Mouse (Mus musculus) midbrain, embryonic 12.5 days (tissue): Measurements from ENCODE around the gene Fgf14. TPM values are rescaled to one million over a fixed set of nuclear protein-coding genes. Genes with fewer than 3 reads are reported as not detected.
"Not testable (repeated sequence)": the region's sequence is repeated elsewhere in the genome, so short reads cannot be mapped to it uniquely, and the experiment has no call there.

Experiments
- ATAC-seq: fragments of 200-750 bp; cut with Nextera tagmentation; 2 replicates; pipeline ENCODE4 v1.8.0; 2017; ENCODE audit warnings: low read depth, moderate TSS enrichment, moderate library complexity; ENCODE audit not compliant: low FRiP score
- H3K27ac ChIP-seq: fragments of 300-500 bp; sonication (generic); replicated peaks from 2 replicates; pipeline ENCODE4 v1.5.1; 2016; ENCODE audit warnings: mild to moderate bottlenecking
- H3K27me3 ChIP-seq: fragments of 300-500 bp; sonication (generic); 2 replicates; pipeline ENCODE4 v1.6.1; 2016; ENCODE audit warnings: mild to moderate bottlenecking
- H3K36me3 ChIP-seq: fragments of 300-500 bp; sonication (generic); 2 replicates; pipeline ENCODE4 v1.6.1; 2016
- H3K4me1 ChIP-seq: fragments of 300-500 bp; sonication (generic); 2 replicates; pipeline ENCODE4 v1.6.1; 2016
- H3K4me2 ChIP-seq: fragments of 300-500 bp; sonication (generic); replicated peaks from 2 replicates; pipeline ENCODE4 v1.6.1; 2016; ENCODE audit warnings: mild to moderate bottlenecking, moderate library complexity
- H3K4me3 ChIP-seq: fragments of 300-500 bp; sonication (generic); 2 replicates; pipeline ENCODE4 v1.5.1; 2016; ENCODE audit warnings: mild to moderate bottlenecking
- H3K9ac ChIP-seq: fragments of 300-500 bp; sonication (generic); replicated peaks from 2 replicates; pipeline ENCODE4 v1.6.1; 2016; ENCODE audit warnings: mild to moderate bottlenecking, moderate library complexity
- H3K9me3 ChIP-seq: fragments of 300-500 bp; sonication (generic); 2 replicates; pipeline ENCODE4 v1.6.1; 2016; ENCODE audit warnings: mild to moderate bottlenecking
- WGBS: fragments of 180-500 bp; shearing (Covaris S2); methylation state at CpG from one replicate; pipeline ENCODE4 v1.1.7; 2016; 5-methylcytosine and 5-hydroxymethylcytosine counted together
- polyA plus RNA-seq: library from polyadenylated mRNA; unstranded; fragments of >200 nt; fragmentation: Nextera tagmentation; extraction: Ambion mirVana; gene quantifications from 2 replicates; pipeline ENCODE4 v1.2.1, GENCODE M21; 2016

Gene Fgf14
- polyA plus RNA-seq, 1 experiment from 2014 or later = 11.3 TPM

DNA sequence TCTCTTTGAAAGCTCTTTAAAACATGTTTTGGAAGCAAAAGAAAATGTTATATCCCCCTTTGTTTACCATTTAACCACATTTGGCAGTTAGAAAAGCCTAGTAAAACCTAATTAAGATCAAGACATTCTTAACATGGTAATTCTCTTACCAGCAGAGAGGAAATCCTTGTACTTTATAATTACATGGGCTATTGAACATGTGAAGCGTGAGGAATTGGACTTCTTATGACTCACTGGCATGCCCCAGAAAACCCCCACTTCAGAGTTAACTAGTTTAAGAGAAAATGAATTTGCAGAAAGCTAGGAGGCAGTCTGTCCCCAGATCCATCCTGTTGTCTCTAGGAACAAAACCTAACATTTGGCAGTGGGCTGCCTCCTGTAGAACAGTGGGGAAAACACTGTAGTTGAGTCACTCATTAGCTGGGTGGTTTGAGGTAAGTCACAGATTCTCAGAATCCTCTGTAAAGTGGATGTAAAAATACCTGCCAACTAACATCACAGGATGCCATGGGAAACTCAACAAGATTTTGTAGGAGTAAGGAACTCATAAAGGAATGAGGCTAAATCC, 513.2 kb downstream of the Fgf14 start:
- Histone ChIP-seq H3K27me3 (no peaks in the 10 kb centered on the region), H3K9ac (no peak overlapping the region), H3K4me2 (no peak overlapping the region), H3K4me3 (no peak overlapping the region), H3K4me1 (no peaks in the 10 kb centered on the region; the same call in 1 of the 2 replicates), H3K9me3 (no peaks in the 10 kb centered on the region), H3K36me3 (no peaks in the 10 kb centered on the region), H3K27ac (no peak overlapping the region)
- WGBS = 53% methylated on average over 1 of the region's 1 CpGs
- no peak for ATAC-seq

DNA sequence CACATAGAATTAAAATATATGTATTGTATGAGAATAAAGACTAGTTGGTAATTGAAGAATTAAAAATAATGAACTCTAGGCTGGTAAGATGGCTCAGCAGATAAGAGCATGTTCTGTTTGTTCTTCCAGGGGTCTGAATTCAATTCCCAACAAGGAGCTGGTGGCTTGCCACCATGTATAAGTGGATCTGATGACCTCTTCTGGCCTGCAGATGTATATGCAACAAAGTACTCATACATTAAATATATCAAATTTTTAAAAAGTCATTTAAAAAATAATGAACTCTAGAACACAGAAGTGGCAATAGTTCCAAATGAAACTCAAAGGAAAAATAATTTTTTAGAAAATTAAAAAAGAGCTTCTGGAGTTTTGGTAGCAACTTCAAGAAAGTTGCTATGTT, 529.5 kb downstream of the Fgf14 start:
- no peak overlapping the region for H3K4me2 ChIP-seq
- no peak for ATAC-seq

GRCm38 (mm10) chr14:124107205-124107873, 569.6 kb downstream of the Fgf14 start:
- Histone ChIP-seq H3K4me1 (no peaks in the 10 kb centered on the region), H3K27ac (no peak overlapping the region), H3K27me3 (no peaks in the 10 kb centered on the region), H3K4me2 (no peak overlapping the region), H3K9me3 (no peaks in the 10 kb centered on the region), H3K9ac (no peak overlapping the region), H3K36me3 (no peaks in the 10 kb centered on the region), H3K4me3 (no peak overlapping the region)
- no peak for ATAC-seq
- WGBS = 87% methylated on average over 1 of the region's 1 CpGs

More for the DNA sequence above, 529.5 kb downstream of the Fgf14 start:
- Histone ChIP-seq H3K27ac (no peak overlapping the region), H3K9ac (no peak overlapping the region), H3K27me3 (no peaks in the 10 kb centered on the region), H3K4me3 (no peak overlapping the region), H3K9me3 (no peaks in the 10 kb centered on the region), H3K4me1 (no peaks in the 10 kb centered on the region), H3K36me3 (no peaks in the 10 kb centered on the region)

GRCm38 (mm10) chr14:124083126-124083525, 593.8 kb downstream of the Fgf14 start:
- Histone ChIP-seq H3K9ac (no peak overlapping the region), H3K9me3 (no peaks in the 10 kb centered on the region), H3K4me3 (no peak overlapping the region), H3K27ac (no peak overlapping the region), H3K27me3 (no peaks in the 10 kb centered on the region), H3K4me2 (no peak overlapping the region), H3K4me1 (no peaks in the 10 kb centered on the region), H3K36me3 (no peaks in the 10 kb centered on the region)
- ATAC-seq = no peak

GRCm38 (mm10) chr14:124044016-124044415, 632.9 kb downstream of the Fgf14 start:
- WGBS = 94% methylated on average over 1 of the region's 1 CpGs

GRCm38 (mm10) chr14:124040651-124041050, 636.3 kb downstream of the Fgf14 start:
- WGBS = 80% methylated on average over 1 of the region's 1 CpGs
- Histone ChIP-seq H3K4me1 (peaks cover 11% of the 10 kb centered on the region; the same call in 1 of the 2 replicates), H3K27me3 (no peaks in the 10 kb centered on the region), H3K9me3 (no peaks in the 10 kb centered on the region), H3K27ac (no peak overlapping the region), H3K4me3 (no peak overlapping the region), H3K4me2 (no peak overlapping the region), H3K36me3 (no peaks in the 10 kb centered on the region), H3K9ac (no peak overlapping the region)
- no peak for ATAC-seq

More at GRCm38 (mm10) chr14:124044016-124044415, 632.9 kb downstream of the Fgf14 start:
- Histone ChIP-seq H3K4me3 (no peak overlapping the region), H3K9me3 (no peaks in the 10 kb centered on the region), H3K4me2 (no peak overlapping the region), H3K4me1 (no peaks in the 10 kb centered on the region), H3K9ac (no peak overlapping the region), H3K27ac (no peak overlapping the region), H3K27me3 (no peaks in the 10 kb centered on the region), H3K36me3 (no peaks in the 10 kb centered on the region)
- ATAC-seq = no peak

DNA sequence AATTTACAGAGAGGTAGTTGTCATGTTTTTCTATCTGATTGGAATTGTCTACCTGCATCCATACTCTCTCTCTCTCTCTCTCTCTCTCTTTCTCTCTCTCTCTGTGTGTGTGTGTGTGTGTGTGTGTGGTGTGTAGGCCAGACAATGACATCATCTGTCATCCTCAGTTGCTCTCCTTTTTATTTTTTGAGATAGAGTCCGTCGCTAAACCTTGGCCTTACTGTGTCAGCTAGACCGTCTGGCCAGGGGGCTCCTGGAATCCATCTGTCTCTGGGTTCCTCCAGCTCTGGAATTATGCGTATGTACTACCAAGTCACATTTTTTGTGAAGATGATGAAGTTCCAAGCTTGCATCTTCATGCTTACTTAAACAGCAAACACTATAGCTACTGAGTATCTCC, 639.5 kb downstream of the Fgf14 start:
- peaks cover 11% of the 10 kb centered on the region; the same call in 1 of the 2 replicates for H3K4me1 ChIP-seq
- H3K9ac ChIP-seq = no peak overlapping the region
- WGBS = 62% methylated on average over 4 of the region's 4 CpGs
- H3K27ac ChIP-seq = no peak overlapping the region
- no peaks in the 10 kb centered on the region for H3K9me3 ChIP-seq
- no peaks in the 10 kb centered on the region for H3K27me3 ChIP-seq
- H3K4me2 ChIP-seq = no peak overlapping the region
- peak; percentile 59 for ATAC-seq
- H3K4me3 ChIP-seq = no peak overlapping the region
- H3K36me3 ChIP-seq = no peaks in the 10 kb centered on the region

- Histone ChIP-seq H3K9me3 (no peaks in the 10 kb centered on the region), H3K4me3 (no peak overlapping the region), H3K4me2 (no peak overlapping the region), H3K36me3 (no peaks in the 10 kb centered on the region), H3K4me1 (peaks cover 11% of the 10 kb centered on the region; the same call in 1 of the 2 replicates), H3K9ac (no peak overlapping the region), H3K27me3 (no peaks in the 10 kb centered on the region), H3K27ac (no peak overlapping the region)
- WGBS = 15% methylated on average over 1 of the region's 1 CpGs
- peak; percentile 75 for ATAC-seq
Measured at GRCm38 (mm10) chr14:124036575-124037205, 640.2 kb downstream of the Fgf14 start.

GRCm38 (mm10) chr14:124033302-124033701, 643.6 kb downstream of the Fgf14 start:
- ATAC-seq, H3K4me2 ChIP-seq: not testable (repeated sequence)
- peaks cover 11% of the 10 kb centered on the region; the same call in 1 of the 2 replicates for H3K4me1 ChIP-seq

GRCm38 (mm10) chr14:124027886-124028670, 648.8 kb downstream of the Fgf14 start:
- Histone ChIP-seq H3K4me1 (no peaks in the 10 kb centered on the region), H3K27ac (no peak overlapping the region), H3K9ac (no peak overlapping the region), H3K4me2 (no peak overlapping the region), H3K27me3 (no peaks in the 10 kb centered on the region), H3K36me3 (no peaks in the 10 kb centered on the region), H3K4me3 (no peak overlapping the region), H3K9me3 (0 out of 2 replicates have a peak, but pooled peaks cover 2% of the 10 kb centered on the region)
- ATAC-seq = no peak
- WGBS = 89% methylated on average over 1 of the region's 1 CpGs

More at GRCm38 (mm10) chr14:124033302-124033701, 643.6 kb downstream of the Fgf14 start:
- H3K27ac ChIP-seq, H3K9ac ChIP-seq, H3K4me3 ChIP-seq, H3K9me3 ChIP-seq, H3K27me3 ChIP-seq, H3K36me3 ChIP-seq: not testable (repeated sequence)
- 34% methylated on average over 3 of the region's 3 CpGs for WGBS

GRCm38 (mm10) chr14:123990591-123991195, 686.2 kb downstream of the Fgf14 start:
- Histone ChIP-seq H3K36me3 (no peaks in the 10 kb centered on the region), H3K4me2 (no peak overlapping the region), H3K27me3 (no peaks in the 10 kb centered on the region), H3K4me3 (no peak overlapping the region), H3K4me1 (no peaks in the 10 kb centered on the region), H3K27ac (no peak overlapping the region), H3K9me3 (no peaks in the 10 kb centered on the region), H3K9ac (no peak overlapping the region)
- ATAC-seq = no peak
- WGBS = 75% methylated on average over 2 of the region's 2 CpGs
